Mouse (Mus musculus): ENCODE data around the gene Hist1h2ao.

DNA sequence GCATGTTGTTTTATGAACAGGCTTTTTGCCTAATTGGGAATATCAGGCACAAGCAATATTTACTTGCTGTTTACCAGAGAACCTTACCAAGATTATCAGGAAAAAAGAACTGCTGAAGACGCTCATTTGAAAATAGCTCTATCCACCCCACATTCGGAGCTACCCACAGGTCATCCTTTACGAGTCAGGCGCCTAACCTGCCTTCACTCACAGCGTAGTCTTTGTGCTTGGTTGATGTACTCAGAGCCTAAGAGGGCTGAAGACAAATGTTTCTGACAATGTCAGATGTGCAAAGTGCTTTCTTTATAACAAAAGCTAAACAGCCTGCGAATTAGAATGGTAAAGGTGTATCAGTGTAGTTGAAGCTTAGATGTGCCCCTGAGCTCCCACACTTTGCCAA lies 26.0 kb upstream of the Hist1h2ao start:
- TF ChIP-seq USF1 (IDR thresholded peaks at IDR 0.05; ENCODE audit: low read depth) (no peak), CTCF (IDR thresholded peaks at IDR 0.05; ENCODE audit: control insufficient read depth, insufficient read depth, insufficient read length) (no peak), MYOG (IDR thresholded peaks at IDR 0.05; ENCODE audit: control insufficient read depth, extremely low read depth, insufficient read length) (no peak), CEBPB (IDR thresholded peaks at IDR 0.05; ENCODE audit: low read depth) (no peak), MYOD1 (IDR thresholded peaks at IDR 0.05; ENCODE audit: control insufficient read depth, insufficient read length, low read depth) (no peak)

Data from C2C12 (cell line).